Mouse (Mus musculus) kidney, adult 8-10 months (tissue): ENCODE measurements around the gene Nxt1.

Experiments used
- DNase-seq, 2 experiments: peaks; one replicate each; pipeline ENCODE4 v3.0.0; 2022

The Nxt1 gene

GRCm38 (mm10) chr2:148672199-148673096 is at the start of gene Nxt1:
Nxt1 (plus strand) TSS chr2:148672601.
- DNase-seq = peak; percentile 99

- DNase-seq = no peak
Observed at GRCm38 (mm10) chr2:148623067-148623466, 49.3 kb upstream of the Nxt1 start.

- DNase-seq = no peak
Observed at GRCm38 (mm10) chr2:148624484-148624883, 47.9 kb upstream of the Nxt1 start.

- peak; percentile 46 to 54 for DNase-seq
Observed at GRCm38 (mm10) chr2:148627011-148627471, 45.4 kb upstream of the Nxt1 start.

- DNase-seq = no peak
Observed at GRCm38 (mm10) chr2:148631011-148631410, 41.4 kb upstream of the Nxt1 start.

GRCm38 (mm10) chr2:148631602-148632001 is 40.8 kb upstream of the Nxt1 start:
- peak in 1 of 2 experiments; percentile 7 for DNase-seq

GRCm38 (mm10) chr2:148634466-148634865 is 37.9 kb upstream of the Nxt1 start:
- DNase-seq = no peak

GRCm38 (mm10) chr2:148642610-148643370 is 29.6 kb upstream of the Nxt1 start:
- DNase-seq = no peak

- DNase-seq = no peak
Observed at GRCm38 (mm10) chr2:148644421-148645000, 27.9 kb upstream of the Nxt1 start.

- no peak for DNase-seq
Observed at GRCm38 (mm10) chr2:148650587-148651357, 21.6 kb upstream of the Nxt1 start.

GRCm38 (mm10) chr2:148654961-148655360 is 17.4 kb upstream of the Nxt1 start:
- peak in 1 of 2 experiments; percentile 73 for DNase-seq

- DNase-seq = no peak
Observed at GRCm38 (mm10) chr2:148663458-148663857, 8.9 kb upstream of the Nxt1 start.

- DNase-seq = peak; percentile 39 to 51
Observed at GRCm38 (mm10) chr2:148677801-148678200, 5.4 kb downstream of the Nxt1 start.

GRCm38 (mm10) chr2:148679346-148679745 is 6.9 kb downstream of the Nxt1 start:
- peak; percentile 79 to 88 for DNase-seq

GRCm38 (mm10) chr2:148680775-148681291 is 8.4 kb downstream of the Nxt1 start, which contains the start of gene Gzf1:
Gzf1 (plus strand) TSS chr2:148681023.
- peak; percentile 99 to 100 for DNase-seq

- peak; percentile 51 to 58 for DNase-seq
Observed at GRCm38 (mm10) chr2:148681461-148681891, 9.1 kb downstream of the Nxt1 start.

- no peak for DNase-seq
Observed at GRCm38 (mm10) chr2:148683031-148683430, 10.6 kb downstream of the Nxt1 start.

GRCm38 (mm10) chr2:148684972-148685371 is 12.6 kb downstream of the Nxt1 start:
- DNase-seq = no peak

- DNase-seq = no peak
Observed at GRCm38 (mm10) chr2:148685709-148686108, 13.3 kb downstream of the Nxt1 start.

GRCm38 (mm10) chr2:148686862-148687261 is 14.5 kb downstream of the Nxt1 start:
- no peak for DNase-seq

GRCm38 (mm10) chr2:148687971-148688370 is 15.6 kb downstream of the Nxt1 start:
- DNase-seq = peak; percentile 53 to 79
